Mouse (Mus musculus) heart, adult 2 months (tissue): ENCODE data around the gene 4930402F06Rik.

ENCODE experiments used
- EP300 ChIP-seq: fragments of 200-500 bp; IDR thresholded peaks from 2 replicates; pipeline ENCODE4 v1.6.1; 2011; ENCODE audit warnings: low read depth, low read length, control low read depth; ENCODE audit not compliant: insufficient read depth
- POLR2A ChIP-seq: fragments of 200-500 bp; IDR thresholded peaks from 2 replicates; pipeline ENCODE4 v1.6.1; 2011; ENCODE audit warnings: mild to moderate bottlenecking, low read depth, low read length, control low read depth; ENCODE audit not compliant: insufficient read depth

DNA sequence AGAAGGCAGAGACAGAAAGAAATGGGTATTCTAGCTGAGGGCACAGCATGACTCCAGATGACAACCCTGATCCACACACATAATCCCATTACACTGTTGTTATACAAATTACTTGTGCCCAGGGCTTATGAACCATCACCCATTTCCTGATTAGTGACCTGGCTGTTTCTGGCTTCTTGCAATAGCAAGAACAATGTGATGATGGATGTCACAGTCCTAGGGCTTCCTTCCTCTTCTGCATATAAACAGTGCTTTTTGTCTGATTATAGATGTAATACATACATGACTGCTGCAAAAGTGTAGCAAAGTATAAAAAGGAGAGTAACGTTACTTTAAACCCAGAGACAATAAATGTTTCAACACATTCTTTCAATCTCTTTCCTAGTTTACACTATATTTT, 70.0 kb downstream of the 4930402F06Rik start:
- TF ChIP-seq POLR2A (no peak), EP300 (no peak)
